Mouse (Mus musculus): ENCODE results near the gene Tdrd6.

GRCm38 (mm10) chr17:43676241-43676640, 46.1 kb upstream of the Tdrd6 start:
- TF ChIP-seq POLR2A (IDR thresholded peaks at IDR 0.05; ENCODE audit: borderline replicate concordance, control insufficient read depth, low read depth, low read length) (no peak), CTCF (IDR thresholded peaks at IDR 0.05; ENCODE audit: control insufficient read depth, insufficient read depth, low read length) (no peak)

All from bone marrow, adult 2 months (tissue).